Mouse (Mus musculus): ENCODE data around the gene Kctd21.

DNA sequence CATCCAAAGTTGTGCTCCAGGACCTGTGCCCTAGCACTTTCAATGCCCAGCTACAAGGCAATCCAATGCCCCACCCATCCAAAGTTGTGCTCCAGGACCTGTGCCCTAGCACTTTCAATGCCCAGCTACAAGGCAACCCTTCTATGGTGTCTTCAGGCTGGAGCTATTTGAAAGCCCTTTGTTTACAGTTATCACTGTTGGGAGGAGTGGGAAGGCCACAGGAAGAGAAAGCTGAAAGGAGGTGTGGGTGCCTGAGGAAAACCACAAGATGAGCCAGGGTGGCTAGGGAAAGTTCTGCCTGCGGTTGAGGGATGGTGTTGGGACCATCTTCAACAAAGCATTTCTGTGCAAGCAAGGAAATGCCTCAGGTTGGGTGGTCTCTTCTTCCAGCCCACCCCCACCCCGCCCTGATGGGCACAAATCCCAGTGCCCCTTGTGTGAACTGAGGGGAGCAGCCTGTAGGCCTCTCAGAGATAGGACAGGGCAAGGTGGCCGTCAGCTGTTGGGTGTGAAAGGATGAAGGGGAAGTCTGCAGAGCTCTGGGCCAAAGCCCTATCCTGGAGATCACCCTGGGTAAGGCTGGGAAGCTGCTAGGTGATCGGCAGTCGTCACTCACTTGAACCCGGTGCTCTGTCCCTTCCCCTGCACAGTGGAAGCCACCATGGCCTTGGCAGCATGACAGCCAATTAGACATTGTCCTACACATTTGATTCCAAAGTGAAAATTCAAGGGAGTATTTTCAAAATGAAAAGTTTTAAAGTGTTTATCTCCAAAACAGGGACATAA lies 1.2 kb downstream of the Kctd21 start:
- TF ChIP-seq CTCF (IDR thresholded peaks at IDR 0.05; ENCODE audit: low read depth, low read length) (no peak), TAL1 (conservative IDR thresholded peaks at IDR 0.05; ENCODE audit: low read depth, low read length) (no peak)

Measured in G1E (cell line).